Mouse (Mus musculus) thymus, adult 2 months (tissue): Measurements from ENCODE around the gene Qprt. TPM values are rescaled to one million over a fixed set of nuclear protein-coding genes. Genes with fewer than 3 reads are reported as not detected.
"Not testable (repeated sequence)": the region's sequence is repeated elsewhere in the genome, so short reads cannot be mapped to it uniquely, and the experiment has no call there.

Experiments used
- DNase-seq: peaks from one replicate; pipeline ENCODE4 v3.0.0; 2021
- H3K27ac ChIP-seq: fragments of 200-500 bp; 2 replicates; pipeline ENCODE4 v1.5.1; 2012; ENCODE audit warnings: low read length, control low read depth; ENCODE audit not compliant: control insufficient read depth, insufficient read depth
- H3K27me3 ChIP-seq: fragments of 200-500 bp; 2 replicates; pipeline ENCODE4 v1.6.1; 2012; ENCODE audit warnings: mild to moderate bottlenecking, low read length, moderate library complexity, mixed read lengths; ENCODE audit not compliant: control insufficient read depth, insufficient read depth
- H3K36me3 ChIP-seq: fragments of 200-500 bp; 2 replicates; pipeline ENCODE4 v1.6.1; 2012; ENCODE audit warnings: mild to moderate bottlenecking, low read length, moderate library complexity; ENCODE audit not compliant: control insufficient read depth, insufficient read depth
- H3K4me1 ChIP-seq: fragments of 200-500 bp; replicated peaks from 2 replicates; pipeline ENCODE4 v1.6.1; 2012; ENCODE audit warnings: low read length; ENCODE audit not compliant: control insufficient read depth, insufficient read depth
- H3K4me3 ChIP-seq: fragments of 200-500 bp; 2 replicates; pipeline ENCODE4 v1.5.1; 2012; ENCODE audit warnings: mild to moderate bottlenecking, low read length, control low read depth, moderate library complexity; ENCODE audit not compliant: control insufficient read depth, insufficient read depth
- CTCF ChIP-seq: fragments of 200-500 bp; IDR thresholded peaks from 2 replicates; pipeline ENCODE4 v1.5.1; 2012; ENCODE audit warnings: mild to moderate bottlenecking, control low read depth, low read length, moderate library complexity, borderline replicate concordance; ENCODE audit not compliant: control insufficient read depth, poor library complexity, insufficient read depth; ENCODE audit errors: extremely low read depth
- POLR2A ChIP-seq: fragments of 200-500 bp; IDR thresholded peaks from 2 replicates; pipeline ENCODE4 v1.6.1; 2012; ENCODE audit warnings: mild to moderate bottlenecking, low read length, control low read depth, moderate library complexity; ENCODE audit not compliant: control insufficient read depth, poor library complexity, insufficient read depth; ENCODE audit errors: extremely low read depth
- WGBS: fragments of 180-500 bp; shearing (Covaris S2); methylation state at CpG from one replicate; pipeline ENCODE4 v1.1.7; 2018; 5-methylcytosine and 5-hydroxymethylcytosine counted together
- polyA plus RNA-seq: library from polyadenylated mRNA; depleted of rRNA; stranded (reverse); fragments of >200 nt; gene quantifications from 2 replicates; pipeline ENCODE4 v1.2.3, GENCODE M21; 2012

Qprt gene
- polyA plus RNA-seq, 1 experiment = 10.1 TPM

DNA sequence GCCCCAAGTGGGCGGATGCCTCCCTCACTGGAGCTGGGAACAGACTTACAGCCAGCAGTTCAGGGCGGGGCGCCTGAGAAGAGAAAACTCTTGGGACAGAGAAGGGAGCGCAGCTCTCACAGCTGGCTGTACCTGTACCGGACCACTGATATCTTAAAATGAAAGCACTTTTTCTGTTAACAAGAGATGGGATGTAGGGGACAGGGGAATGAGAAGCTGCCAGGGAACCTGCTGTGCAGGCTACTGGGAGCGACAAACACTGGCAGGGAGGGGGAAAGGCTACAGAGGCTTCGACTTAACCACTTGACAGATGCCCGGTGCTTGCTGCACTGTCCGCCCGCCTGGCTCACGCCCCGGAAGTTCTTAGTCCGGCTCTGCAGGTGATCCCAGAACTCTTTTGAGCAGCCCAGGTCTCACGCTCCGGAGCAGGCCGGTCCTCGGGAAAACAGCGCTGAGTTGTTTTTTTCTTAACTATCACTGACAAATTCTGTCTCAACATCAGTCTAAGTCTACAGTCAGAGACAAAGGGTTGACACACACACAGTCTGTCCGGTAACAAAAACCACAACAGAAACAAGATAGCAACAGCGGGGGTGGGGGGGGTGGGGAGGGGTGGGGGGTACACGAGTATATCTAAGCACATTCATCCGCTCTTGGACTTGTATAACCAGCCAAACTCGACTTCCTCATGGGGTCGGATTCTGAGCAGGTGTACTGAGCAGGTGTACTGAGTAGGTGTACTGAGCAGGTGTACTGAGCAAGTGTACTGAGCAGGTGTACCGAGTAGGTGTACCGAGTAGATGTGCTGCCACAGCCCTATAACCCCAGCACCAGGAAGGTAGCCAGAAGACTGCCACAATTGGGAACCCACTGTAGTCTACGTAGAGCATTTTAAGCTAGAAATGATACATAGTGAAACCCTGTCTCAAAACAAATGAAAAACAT is 32.9 kb downstream of the Qprt start:
- H3K4me1 ChIP-seq = peaks cover 39% of the 10 kb centered on the region
- TF ChIP-seq CTCF (no peak), POLR2A (no peak; the same call in 1 of the 2 replicates)
- peak overlapping the region; percentile 47 for H3K4me3 ChIP-seq
- no peaks in the 10 kb centered on the region for H3K27me3 ChIP-seq
- H3K27ac ChIP-seq = peak overlapping the region; percentile 99
- peak; percentile 59 for DNase-seq
- 4% methylated on average over 27 of the region's 27 CpGs for WGBS
- peaks cover 15% of the 10 kb centered on the region for H3K36me3 ChIP-seq

DNA sequence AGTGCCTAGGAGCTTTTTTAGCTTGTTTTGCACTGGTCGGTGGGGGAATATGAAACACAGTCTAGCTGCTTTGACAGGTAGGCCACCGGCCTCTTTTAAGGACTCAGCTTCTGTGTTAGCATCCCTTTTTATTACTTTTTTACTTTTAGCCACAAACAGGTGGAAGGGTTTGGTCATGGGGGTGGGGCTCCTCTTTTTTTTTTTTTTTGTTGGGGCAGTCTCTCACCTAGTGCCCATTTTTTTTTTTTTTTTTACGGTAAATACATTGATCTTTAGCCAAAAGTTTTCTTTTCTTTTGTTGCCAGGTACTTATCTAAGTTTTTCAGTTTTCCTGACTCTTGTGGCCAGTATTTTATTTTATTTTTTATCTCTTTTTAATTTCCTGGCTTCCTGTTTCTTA is 33.9 kb downstream of the Qprt start:
- WGBS = 17% methylated on average over 3 of the region's 3 CpGs

DNA sequence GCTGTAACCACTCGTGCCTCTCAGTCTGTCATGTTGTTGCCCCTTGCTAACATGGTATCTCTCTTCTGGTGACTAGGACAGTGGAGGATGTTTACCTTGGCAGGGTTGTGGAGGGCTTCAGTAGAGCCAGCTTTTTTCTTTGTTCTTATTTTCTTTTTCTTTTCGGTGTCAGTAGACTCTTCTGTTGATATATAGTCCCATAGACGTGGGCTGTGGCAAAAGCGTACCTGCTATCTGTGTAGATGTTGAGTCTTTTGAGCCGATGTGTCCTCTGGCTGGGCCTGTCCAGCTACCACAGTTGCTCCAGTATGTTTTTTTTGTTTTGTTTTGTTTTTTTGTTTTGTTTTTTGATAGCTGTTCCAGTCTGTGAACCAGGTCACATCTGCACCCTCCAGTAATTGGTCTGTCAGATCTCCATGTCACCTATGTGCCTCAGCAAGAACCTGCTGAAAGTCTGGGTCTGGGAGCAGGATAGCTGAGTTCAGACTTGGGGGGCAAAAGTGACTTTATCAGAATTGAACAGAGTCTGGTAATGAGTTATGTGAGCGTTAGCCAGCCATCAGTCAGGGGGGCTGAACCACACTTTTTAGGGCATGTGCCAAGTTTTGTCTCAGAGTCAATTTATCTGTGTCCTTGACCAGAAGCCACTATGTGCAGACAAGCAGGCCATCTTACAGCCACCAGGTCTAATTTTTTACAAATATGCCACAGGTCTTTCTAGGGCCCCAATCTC is 34.6 kb downstream of the Qprt start, which contains the start of gene Zg16:
TSS of gene Zg16 (minus strand) at position 51 of the 733 bp plus-strand sequence.
- Histone ChIP-seq H3K27ac (peak within 1 kb of the TSS; percentile 76), H3K4me1 (peaks cover 29% of the 10 kb centered on the region)
- DNase-seq, H3K4me3 ChIP-seq, H3K36me3 ChIP-seq, H3K27me3 ChIP-seq: not testable (repeated sequence)
- WGBS = 79% methylated on average over 6 of the region's 6 CpGs

More for the DNA sequence above, 33.9 kb downstream of the Qprt start:
- H3K4me3 ChIP-seq = no peak overlapping the region
- peaks cover 8% of the 10 kb centered on the region for H3K36me3 ChIP-seq
- TF ChIP-seq CTCF = no peak
- TF ChIP-seq POLR2A = no peak
- DNase-seq = no peak
- peak overlapping the region; percentile 76; the same call in 1 of the 2 replicates for H3K27ac ChIP-seq
- H3K4me1 ChIP-seq = peaks cover 31% of the 10 kb centered on the region
- no peaks in the 10 kb centered on the region for H3K27me3 ChIP-seq

DNA sequence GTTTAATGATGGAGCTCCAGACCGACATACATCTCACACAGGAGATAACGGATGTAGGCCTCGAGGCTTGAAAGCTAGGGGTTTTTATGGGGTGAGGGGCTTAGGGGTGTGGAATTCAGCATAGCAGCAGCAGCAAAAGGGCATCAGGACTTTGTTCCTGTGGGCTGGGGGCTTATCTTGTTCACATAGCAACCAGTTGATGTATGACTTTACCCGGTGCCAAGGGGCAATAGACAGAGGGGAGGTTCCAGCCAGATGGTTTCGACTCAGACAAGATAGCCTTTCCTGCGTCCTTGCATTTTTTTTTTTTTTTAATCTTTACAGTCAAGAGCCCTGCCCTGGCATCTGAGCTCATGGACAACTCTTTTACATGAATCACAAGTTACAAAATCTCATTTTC is 36.3 kb downstream of the Qprt start:
- H3K36me3 ChIP-seq, H3K27ac ChIP-seq, H3K27me3 ChIP-seq, DNase-seq, H3K4me3 ChIP-seq: not testable (repeated sequence)
- peaks cover 36% of the 10 kb centered on the region for H3K4me1 ChIP-seq
- WGBS = 95% methylated on average over 6 of the region's 6 CpGs

DNA sequence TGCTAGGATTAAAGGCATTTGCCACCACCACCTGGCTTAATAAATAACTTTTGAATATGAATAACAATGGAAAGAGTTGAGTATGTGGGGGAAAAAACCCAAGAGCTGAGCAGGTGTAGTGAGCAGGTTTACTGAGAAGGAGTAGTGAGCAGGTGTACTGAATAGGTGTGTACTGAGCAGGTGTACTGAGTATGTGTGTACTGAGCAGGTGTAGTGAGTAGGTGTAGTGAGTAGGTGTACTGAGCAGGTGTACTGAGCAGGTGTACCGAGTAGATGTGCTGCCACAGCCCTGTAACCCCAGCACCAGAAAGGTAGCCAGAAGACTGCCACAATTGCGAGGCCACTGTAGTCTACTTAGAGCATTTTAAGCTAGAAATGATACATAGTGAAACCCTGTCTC is 37.2 kb downstream of the Qprt start:
- Histone ChIP-seq H3K4me3 (no peak overlapping the region), H3K36me3 (no peaks in the 10 kb centered on the region), H3K27me3 (no peaks in the 10 kb centered on the region), H3K27ac (no peak overlapping the region), H3K4me1 (peaks cover 37% of the 10 kb centered on the region)
- DNase-seq = no peak
- 97% methylated on average over 2 of the region's 2 CpGs for WGBS
- TF ChIP-seq POLR2A = no peak
- TF ChIP-seq CTCF = no peak

DNA sequence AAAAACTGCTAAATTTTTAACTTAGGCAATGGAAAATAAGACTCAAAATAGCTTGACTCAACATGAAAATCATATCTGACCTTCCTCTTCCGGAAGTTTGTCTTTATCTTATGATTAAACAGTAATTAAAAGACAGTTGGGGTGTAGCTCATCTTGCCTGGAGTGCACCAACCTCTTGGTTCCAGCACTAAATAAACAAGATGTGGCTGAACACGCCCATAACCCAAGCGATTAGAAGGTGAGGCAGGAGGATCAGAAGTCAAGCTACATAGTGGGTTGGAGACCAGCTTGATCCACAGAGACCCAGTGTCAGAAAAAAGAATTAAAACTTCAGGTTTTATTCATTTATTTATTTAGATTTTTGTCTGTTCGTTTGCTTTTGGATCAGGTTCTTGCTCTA is 38.3 kb downstream of the Qprt start:
- Histone ChIP-seq H3K27me3 (no peaks in the 10 kb centered on the region), H3K4me1 (peaks cover 35% of the 10 kb centered on the region), H3K27ac (no peak overlapping the region), H3K4me3 (no peak overlapping the region), H3K36me3 (no peaks in the 10 kb centered on the region)
- no peak for TF ChIP-seq CTCF
- no peak for TF ChIP-seq POLR2A
- DNase-seq = no peak
- WGBS = 88% methylated on average over 4 of the region's 4 CpGs

DNA sequence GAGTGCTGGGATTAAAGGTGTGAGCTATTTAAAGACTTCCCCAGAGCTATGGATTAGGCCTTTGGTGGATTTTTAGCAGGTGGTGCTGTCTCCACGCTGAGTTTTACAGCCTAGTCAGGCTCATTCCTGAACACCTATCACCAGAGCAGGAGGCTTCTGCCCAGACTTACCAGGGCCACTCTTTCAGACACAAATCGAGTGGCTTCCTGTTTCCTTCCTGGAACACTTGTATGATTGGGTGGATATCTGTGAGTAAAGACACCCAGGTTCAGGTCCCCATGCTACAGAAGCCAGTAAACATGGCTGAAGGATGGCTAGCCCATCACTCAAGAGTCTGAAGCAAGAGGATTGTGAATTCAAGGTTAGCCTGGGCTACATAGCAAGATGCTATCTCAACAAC is 39.0 kb downstream of the Qprt start:
- TF ChIP-seq CTCF = no peak
- no peak for TF ChIP-seq POLR2A
- 22% methylated on average over 2 of the region's 2 CpGs for WGBS
- DNase-seq = no peak
- no peaks in the 10 kb centered on the region for H3K36me3 ChIP-seq
- H3K4me1 ChIP-seq = peaks cover 39% of the 10 kb centered on the region
- no peaks in the 10 kb centered on the region for H3K27me3 ChIP-seq
- no peak overlapping the region for H3K4me3 ChIP-seq
- no peak overlapping the region for H3K27ac ChIP-seq
